22 mouse cellular contexts compared by ENCODE assay signal in genomic region chr4:55662041-55662440, GRCm38 (mm10).
A peak's percentile ranks its signal among the peaks of the same experiment; 100 is the strongest.
DNase-seq lines count a peak whose midpoint lies in the region; ATAC-seq and TF ChIP-seq lines count a peak whose summit lies in the region.
"Had no signal": no experiment of that assay in that cellular context is flagged by ENCODE, and none has a peak within 500 bp of the region (broad histone marks: within the 10 kb centered on the region; RNA-seq: fewer than 3 reads in every experiment).

No protein-coding gene starts in this region.

- no peak for TF ChIP-seq CTCF in intestine, postnatal 0 days (IDR thresholded peaks at IDR 0.05; ENCODE audit: low read depth)
- TF ChIP-seq CTCF in left cerebral cortex, adult 2 months (IDR thresholded peaks at IDR 0.05) = no peak

- intact Hi-C loops in left cerebral cortex, adult 2 months (cut with DNase I) = loop anchor here (5.0 kb wide), 1 partner anchor 265 kb away; no protein-coding TSS in a partner anchor

- no peak for ATAC-seq in heart, embryonic 12.5 days (ENCODE audit: insufficient number of reproducible peaks, low FRiP score)
- ATAC-seq in intestine, postnatal 0 days = 0 out of 2 replicates have a peak, but pooled peaks have one; percentile 19
- no peak for ATAC-seq in intestine, embryonic 15.5 days
- ATAC-seq: CD4-positive, CD25-positive, alpha-beta regulatory T cell, adult 4 months; forebrain, embryonic 14.5 days had no signal

- no peak overlapping the region for H3K27ac ChIP-seq in heart, embryonic 12.5 days (ENCODE audit: poor library complexity, severe bottlenecking)
- no peak overlapping the region for H3K27ac ChIP-seq in intestine, postnatal 0 days (ENCODE audit: low read depth, low read length)
- H3K27ac ChIP-seq in intestine, embryonic 15.5 days = no peak overlapping the region
- no peak overlapping the region for H3K27ac ChIP-seq in left cerebral cortex, adult 2 months
- H3K27ac ChIP-seq: embryonic facial prominence, embryonic 15.5 days; forebrain, embryonic 10.5 days; hindbrain, embryonic 15.5 days had no signal

- no peaks in the 10 kb centered on the region for H3K4me1 ChIP-seq in heart, embryonic 12.5 days (replicated peaks)
- no peaks in the 10 kb centered on the region for H3K4me1 ChIP-seq in intestine, postnatal 0 days (replicated peaks; ENCODE audit: control insufficient read depth, insufficient read depth, low read length)
- no peaks in the 10 kb centered on the region for H3K4me1 ChIP-seq in intestine, embryonic 15.5 days (replicated peaks)
- H3K4me1 ChIP-seq: embryonic facial prominence, embryonic 15.5 days; hindbrain, embryonic 15.5 days had no signal

- H3K4me2 ChIP-seq in heart, embryonic 12.5 days = no peak overlapping the region
- no peak overlapping the region for H3K4me2 ChIP-seq in intestine, postnatal 0 days (replicated peaks; ENCODE audit: low read depth)
- no peak overlapping the region for H3K4me2 ChIP-seq in intestine, embryonic 15.5 days (replicated peaks)
- H3K4me2 ChIP-seq: embryonic facial prominence, embryonic 15.5 days; hindbrain, embryonic 15.5 days had no signal

- H3K36me3 ChIP-seq in heart, embryonic 12.5 days = no peaks in the 10 kb centered on the region
- no peaks in the 10 kb centered on the region for H3K36me3 ChIP-seq in intestine, postnatal 0 days (ENCODE audit: control insufficient read depth, insufficient read depth)
- no peaks in the 10 kb centered on the region for H3K36me3 ChIP-seq in intestine, embryonic 15.5 days
- H3K36me3 ChIP-seq: embryonic facial prominence, embryonic 15.5 days; forebrain, embryonic 10.5 days; G1E; hindbrain, embryonic 15.5 days had no signal

- WGBS in heart, embryonic 12.5 days = 56% methylated on average over 5 of the region's 5 CpGs
- 61% methylated on average over 5 of the region's 5 CpGs for WGBS in intestine, postnatal 0 days
- 60% methylated on average over 5 of the region's 5 CpGs for WGBS in intestine, embryonic 15.5 days

- no peaks in the 10 kb centered on the region for H3K9me3 ChIP-seq in heart, embryonic 12.5 days (replicated peaks)
- H3K9me3 ChIP-seq in intestine, postnatal 0 days (ENCODE audit: control insufficient read depth) = no peaks in the 10 kb centered on the region
- H3K9me3 ChIP-seq in intestine, embryonic 15.5 days = no peaks in the 10 kb centered on the region
- H3K9me3 ChIP-seq: embryonic facial prominence, embryonic 15.5 days; forebrain, embryonic 10.5 days; hindbrain, embryonic 15.5 days had no signal

- H3K27me3 ChIP-seq in heart, embryonic 12.5 days (replicated peaks) = peaks cover 15% of the 10 kb centered on the region; the same call in 1 of the 2 replicates
- no peaks in the 10 kb centered on the region for H3K27me3 ChIP-seq in intestine, postnatal 0 days (replicated peaks; ENCODE audit: control insufficient read depth, insufficient read depth, low read length)
- no peaks in the 10 kb centered on the region for H3K27me3 ChIP-seq in intestine, embryonic 15.5 days (replicated peaks)
- H3K27me3 ChIP-seq: embryonic facial prominence, embryonic 15.5 days; hindbrain, embryonic 15.5 days had no signal

- peak; percentile 28 for DNase-seq in gastrocnemius, adult 18-20 months (ENCODE audit: low spot score)
- DNase-seq in gastrocnemius, adult 8-10 months (ENCODE audit: low spot score in 2 of 2) = no peak
- DNase-seq in heart, adult 18-20 months = peak; percentile 49 to 88
- DNase-seq in left cerebral cortex, adult 2 months (ENCODE audit: extremely low spot score in 1 of 2, low spot score in 2 of 2) = no peak
- DNase-seq: adrenal gland, adult 8-10 months; adrenal gland, postnatal 36 days; B cell, adult 2 months; cerebellum, adult 11 months; cerebellum, adult 8-10 months; cerebellum, postnatal 14 days; embryo, embryonic 11 days; kidney, adult 11 months had no signal

- no peak overlapping the region for H3K4me3 ChIP-seq in heart, embryonic 12.5 days
- H3K4me3 ChIP-seq in intestine, postnatal 0 days (ENCODE audit: low read depth, low read length) = no peak overlapping the region
- no peak overlapping the region for H3K4me3 ChIP-seq in intestine, embryonic 15.5 days (replicated peaks)
- no peak overlapping the region for H3K4me3 ChIP-seq in left cerebral cortex, adult 2 months
- H3K4me3 ChIP-seq: embryonic facial prominence, embryonic 15.5 days; erythroblast, embryonic 14.5 days; forebrain, embryonic 10.5 days; hindbrain, embryonic 15.5 days had no signal

- H3K9ac ChIP-seq in heart, embryonic 12.5 days = no peak overlapping the region
- H3K9ac ChIP-seq in intestine, postnatal 0 days (ENCODE audit: low read depth, low read length) = no peak overlapping the region
- no peak overlapping the region for H3K9ac ChIP-seq in intestine, embryonic 15.5 days
- H3K9ac ChIP-seq: embryonic facial prominence, embryonic 15.5 days; hindbrain, embryonic 15.5 days had no signal

Comparison
In these comparisons a context has a peak if more than half of its experiments do, and no peak if none do; other contexts are left out.
1. DNase-seq: peak in gastrocnemius, adult 18-20 months (single experiment) and heart, adult 18-20 months (2 of 2); none in gastrocnemius, adult 8-10 months (0 of 2) and left cerebral cortex, adult 2 months (0 of 2).